Mouse (Mus musculus) layer of hippocampus, adult 18-20 months (tissue): ENCODE measurements around the gene Degs1. TPM values are rescaled to one million over a fixed set of nuclear protein-coding genes. Genes with fewer than 3 reads are reported as not detected.

Experiments
- DNase-seq, 2 experiments: peaks; one replicate each; pipeline ENCODE4 v3.0.0; 2022; ENCODE audit warnings: low spot score in 2 of 2
- total RNA-seq, 2 experiments: library from RNA; stranded (reverse); gene quantifications; 2 replicates each; pipeline ENCODE4 v1.2.3; 2021

Gene Degs1
- total RNA-seq, 2 experiments from 2014 or later, result 68.8 to 68.9 TPM

DNA sequence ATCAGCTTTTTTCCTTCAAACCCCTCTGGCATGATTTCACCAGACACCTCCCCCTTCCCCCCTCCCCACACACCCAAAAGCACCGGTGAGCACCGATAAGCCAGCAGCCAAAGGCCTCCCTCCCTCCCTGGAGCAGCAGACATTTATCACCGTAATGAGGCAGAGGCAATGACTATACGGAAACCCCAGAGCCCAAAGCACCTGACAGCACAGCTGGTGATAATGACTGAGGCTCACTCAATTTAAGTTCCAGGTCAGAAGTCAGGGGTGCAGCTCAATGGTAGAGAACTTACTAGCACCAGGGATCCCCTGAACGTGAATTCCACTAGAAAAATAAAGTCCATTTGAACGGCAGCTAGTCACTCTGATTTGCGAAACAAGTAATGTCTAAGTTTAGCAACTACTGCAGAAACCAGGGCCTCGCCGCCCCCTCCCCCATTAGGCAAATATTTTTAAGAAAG is 1.3 kb downstream of the Degs1 start:
- DNase-seq, result no peak

DNA sequence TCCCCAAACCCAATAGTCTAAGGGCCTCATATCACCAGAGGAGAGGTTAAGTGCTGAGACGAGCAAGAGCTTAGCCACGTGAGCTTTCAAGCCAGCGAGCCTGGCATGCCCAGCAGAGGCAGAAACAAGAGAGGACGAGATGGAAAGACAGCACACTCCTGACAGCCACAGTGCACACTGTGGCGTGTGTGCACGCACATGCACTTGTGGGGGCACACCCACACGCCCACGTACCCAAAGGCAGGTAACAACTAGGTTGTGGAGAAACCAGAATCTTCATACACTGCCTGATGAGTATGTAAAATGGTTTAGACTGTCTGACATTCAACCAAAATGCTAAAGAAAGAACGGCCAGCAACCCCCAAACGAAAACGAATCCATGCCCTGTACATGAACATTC is 2.0 kb downstream of the Degs1 start:
- no peak for DNase-seq

DNA sequence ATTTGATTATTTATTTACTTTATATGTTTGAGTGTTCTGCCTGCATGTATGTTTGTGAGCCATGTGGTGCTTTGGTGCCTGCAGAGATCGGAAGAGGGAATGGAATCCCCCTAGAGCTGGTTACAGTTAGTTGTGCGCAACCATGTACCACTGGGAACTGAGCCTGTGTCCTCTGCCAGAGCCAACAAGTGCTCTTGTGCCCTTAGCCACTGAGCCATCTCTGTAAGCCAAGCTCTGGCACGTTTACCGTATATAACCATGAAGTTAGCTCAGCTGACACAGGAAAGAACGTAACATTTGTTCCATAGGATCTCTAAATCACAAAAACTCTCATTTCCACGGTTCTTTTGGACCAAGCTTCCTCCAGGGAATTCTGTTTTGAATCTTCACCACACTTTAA is 2.6 kb downstream of the Degs1 start:
- no peak for DNase-seq

DNA sequence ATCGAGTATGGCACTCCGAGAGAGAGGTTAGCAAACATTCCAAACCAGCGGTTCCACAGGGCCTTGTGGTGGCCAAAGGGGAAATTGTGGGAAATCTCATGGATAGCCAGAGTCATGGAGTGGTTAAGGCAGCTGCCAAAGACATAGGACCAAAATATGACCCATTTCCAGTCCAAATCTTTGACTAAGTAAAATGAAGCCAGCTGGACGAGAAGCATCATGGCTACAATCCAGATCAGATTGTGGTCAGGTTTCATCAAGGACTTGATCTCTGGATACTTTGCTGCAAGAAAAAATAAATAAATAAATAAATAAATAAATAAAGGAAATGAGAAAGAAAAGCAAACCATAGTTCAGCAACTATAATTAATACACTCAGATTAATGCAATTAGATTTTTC is 3.2 kb downstream of the Degs1 start:
- no peak for DNase-seq

DNA sequence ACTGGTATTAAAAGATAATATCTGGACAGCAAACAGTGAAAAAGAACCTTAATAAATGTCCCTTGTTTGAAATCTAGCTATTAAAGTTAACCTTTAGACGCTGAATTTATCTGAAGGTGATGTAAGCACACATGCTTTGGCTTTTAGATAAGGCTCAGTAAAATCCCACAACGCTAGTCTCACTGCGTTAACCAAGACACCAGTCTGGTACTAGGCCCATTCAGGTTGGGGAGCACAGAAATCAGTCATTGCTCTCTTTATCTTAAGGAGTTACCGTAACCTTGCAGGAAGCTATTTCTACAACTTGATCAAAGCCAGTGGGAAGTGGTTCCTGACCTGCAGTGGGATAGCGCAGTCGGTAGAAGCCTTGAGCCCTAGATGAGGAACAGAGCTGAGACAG is 7.5 kb downstream of the Degs1 start:
- DNase-seq, result no peak

DNA sequence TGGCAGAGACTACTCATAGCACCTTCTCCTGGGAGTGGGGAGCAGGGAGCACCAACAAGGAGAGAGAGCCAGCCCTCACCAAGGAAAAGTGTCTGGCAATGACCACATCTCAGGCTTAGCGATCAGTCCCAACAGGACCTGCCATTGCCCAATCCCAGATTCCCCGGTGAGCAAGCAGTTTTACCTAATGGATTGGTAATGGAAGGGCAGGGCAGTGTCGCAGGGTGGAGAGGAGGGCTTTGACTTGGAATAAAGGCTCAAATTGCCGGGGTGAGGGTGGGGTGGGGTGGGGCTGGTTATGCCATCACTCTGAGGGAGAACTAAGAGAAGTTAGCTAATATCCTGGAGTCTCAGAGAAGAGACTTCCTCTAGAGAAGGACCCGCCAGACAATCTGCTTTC is 11.0 kb downstream of the Degs1 start:
- DNase-seq, result no peak

DNA sequence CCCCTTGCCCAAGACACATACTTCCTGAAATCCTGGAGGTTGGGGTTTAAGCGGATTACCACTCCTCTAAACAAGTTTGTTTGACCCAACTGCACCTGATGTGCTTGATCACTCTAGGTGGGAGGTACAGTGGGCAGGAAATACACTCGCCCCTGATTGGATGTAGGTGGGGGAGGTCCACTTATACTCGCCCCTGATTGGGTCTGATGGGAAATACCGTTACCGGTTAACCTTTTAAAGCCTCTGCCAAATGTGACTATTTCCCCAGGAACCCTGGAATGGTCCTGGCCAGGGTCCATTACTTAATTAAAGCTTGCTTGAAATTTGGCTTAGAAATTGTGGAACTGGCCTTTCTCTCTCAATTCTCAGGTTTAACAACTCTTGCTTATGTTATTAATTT is 11.5 kb downstream of the Degs1 start:
- DNase-seq, result no peak

DNA sequence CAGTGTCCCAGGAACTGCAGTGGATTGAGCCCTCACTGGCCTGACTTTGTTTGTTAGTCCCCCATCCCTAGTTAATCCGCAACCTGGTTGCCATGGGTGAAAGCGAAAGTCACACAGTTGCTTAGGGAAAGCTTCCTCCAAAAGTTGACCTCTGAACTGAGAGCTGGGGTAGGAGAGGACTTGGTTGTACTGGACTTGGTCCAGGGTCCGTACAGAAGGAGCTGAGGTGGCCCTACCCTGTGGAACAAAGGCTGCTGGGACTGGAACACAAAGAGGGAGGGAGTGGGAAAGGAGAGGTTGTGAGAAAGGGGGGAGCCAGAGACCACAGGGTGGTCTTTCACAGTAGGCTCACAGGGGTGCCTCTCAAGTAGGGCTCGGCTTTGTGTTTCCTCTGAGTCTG is 14.3 kb downstream of the Degs1 start:
- no peak for DNase-seq

DNA sequence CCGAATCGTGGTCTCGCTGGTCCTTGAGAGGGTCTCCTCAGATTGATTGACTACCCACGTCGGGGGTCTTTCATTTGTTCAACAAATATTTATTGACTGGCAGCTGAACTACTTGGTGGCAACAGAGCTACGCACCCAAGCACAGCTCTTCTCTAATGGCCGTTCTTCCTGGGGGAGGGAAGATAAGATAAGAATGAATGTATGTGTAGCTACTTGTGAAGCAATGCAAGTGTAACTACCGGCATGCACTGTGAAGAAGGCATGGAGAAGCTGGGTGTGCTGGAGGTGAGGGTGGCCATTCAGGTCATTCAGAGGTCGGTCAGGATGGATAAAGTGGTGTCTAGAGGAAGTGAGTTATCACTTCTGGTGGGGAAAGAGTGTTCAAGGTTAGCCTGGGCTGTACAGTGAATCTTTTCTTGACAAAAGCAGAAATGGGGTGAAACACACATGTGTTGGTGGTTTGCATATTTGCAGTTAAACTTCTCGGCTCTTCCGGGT is 16.5 kb downstream of the Degs1 start:
- no peak for DNase-seq

DNA sequence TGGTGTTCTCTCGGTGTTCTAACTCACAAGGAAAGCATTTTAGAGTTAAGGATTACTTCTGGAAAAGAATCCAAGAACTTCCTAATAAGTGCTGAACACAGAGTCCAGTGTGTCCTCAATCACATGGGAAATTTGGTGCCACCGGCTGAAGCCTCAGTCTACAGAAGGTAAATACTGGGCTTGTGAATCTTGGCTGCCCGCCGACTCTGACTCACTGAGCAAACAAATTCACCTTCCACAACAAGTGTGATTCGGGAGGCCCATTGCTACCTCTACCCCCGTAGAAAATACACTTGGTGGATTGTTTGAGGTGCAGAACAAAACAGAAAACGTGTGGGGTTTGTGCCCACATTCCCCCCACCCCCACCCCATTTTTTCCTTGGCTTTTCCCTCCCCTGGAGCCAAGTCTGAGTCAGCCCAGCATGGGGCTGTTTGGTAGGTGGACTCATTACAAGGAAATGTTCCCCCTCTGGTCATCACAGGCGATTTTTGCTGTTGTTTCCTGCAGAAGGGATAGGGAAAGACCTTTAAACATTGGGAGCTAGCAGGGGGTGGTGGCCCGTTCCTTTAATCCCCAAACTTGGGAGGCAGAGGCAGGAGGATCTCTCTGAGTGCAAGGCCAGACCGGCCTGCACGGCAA is 26.4 kb downstream of the Degs1 start:
- no peak for DNase-seq

DNA sequence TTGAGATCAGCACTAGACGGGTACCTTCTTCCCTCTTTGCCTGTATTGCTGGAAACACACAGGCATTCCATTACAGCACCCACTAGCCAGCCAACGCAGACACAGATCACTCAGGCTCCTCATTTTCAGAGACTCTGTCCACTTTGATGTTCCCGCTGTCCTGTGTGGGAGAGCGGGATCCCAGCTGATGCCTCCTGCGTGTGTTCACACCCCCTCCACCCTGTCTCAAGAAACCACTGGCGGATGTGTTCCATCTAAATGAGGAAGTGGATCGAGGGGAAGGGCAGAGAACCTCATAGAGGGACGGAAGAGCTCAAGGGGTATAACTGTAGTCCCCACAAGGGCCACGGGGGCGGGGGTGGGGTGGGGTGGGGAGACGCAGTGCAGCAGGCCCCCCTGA is 27.6 kb downstream of the Degs1 start:
- DNase-seq, result no peak

DNA sequence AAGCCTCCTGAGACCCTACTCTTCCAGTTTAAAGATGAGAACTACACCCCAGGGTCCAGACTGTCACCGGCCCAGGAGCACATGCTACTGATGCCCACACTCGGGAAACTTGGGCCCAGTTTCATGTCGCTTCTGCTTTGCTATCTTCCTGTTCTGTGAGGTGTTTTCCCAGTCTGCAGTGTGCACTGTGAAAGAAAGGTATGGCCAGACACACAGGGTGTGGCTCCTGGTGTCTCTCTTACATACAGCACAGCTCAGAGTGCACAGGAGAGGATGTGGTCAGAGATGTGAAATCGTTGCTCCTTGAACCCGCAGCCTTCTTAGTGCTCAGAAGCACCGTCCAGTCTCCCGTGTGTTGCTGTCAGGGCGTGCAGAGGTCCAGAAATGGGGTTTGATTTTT is 28.0 kb downstream of the Degs1 start:
- DNase-seq, result no peak

DNA sequence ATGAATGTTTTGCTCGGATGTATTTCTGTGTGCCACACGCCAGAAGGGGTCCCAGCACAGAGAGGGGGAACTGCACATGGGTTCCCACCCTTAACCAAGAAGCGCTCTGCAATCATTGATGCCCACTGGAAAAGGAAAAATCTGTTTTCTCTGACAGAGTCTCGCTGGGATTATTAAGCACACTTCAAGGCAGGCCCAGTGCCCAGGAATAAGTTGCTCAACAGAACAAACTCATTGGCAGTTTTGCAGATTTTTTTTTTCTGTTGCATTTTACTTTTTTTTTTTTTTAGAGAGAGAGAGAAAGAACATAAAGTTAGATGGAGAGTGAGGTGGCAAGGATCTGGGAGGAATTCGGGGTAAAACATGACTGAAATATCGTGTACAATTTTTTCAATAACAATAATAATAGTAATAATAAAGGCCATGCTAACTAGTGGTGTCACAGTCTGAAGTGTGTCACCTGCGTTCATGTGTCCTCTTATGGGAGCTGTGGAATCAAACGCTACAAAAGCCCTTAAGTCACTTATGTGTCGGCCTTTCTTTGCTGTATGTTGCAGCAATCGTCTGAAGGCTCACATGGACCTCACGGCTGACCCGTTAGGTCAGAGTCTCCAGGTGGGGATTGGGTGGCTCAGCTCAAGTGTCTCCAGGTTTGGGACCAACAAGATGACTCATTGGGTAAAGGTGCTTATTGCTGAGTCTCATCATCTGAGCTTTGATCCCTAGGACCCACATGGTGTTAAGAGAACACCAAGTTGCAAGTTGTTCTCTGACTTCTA is 28.7 kb downstream of the Degs1 start:
- DNase-seq, result no peak

DNA sequence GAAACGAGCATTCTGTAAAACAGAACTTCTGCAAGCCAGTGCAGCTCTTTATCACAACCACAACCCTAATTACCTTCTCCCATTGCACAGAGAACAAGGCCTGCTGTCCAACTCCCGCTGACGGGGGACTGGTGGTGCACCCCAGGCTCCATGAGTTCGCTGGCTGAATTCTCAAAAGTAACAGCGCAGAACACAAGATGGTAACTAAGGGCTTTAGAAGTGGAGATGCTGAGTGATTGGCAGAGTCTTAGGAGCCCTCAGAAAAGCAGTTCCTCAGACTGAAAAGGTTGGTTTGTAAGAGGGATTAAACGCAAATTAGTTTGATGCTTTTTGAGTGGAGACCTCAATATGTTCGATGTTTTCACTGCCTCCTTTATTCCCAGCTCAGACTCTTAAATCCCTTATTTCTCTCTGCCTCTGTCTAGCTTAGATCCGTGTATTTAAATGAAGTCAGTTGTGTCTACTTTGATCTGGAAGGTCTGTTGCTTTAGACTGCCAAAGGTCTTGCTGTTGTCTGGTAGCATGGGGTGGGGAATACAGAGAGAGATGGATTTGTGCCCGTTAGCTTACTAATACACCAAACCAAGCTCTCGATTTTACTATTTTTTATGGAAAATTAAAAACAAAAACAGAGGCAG is 30.0 kb downstream of the Degs1 start:
- DNase-seq, result no peak

DNA sequence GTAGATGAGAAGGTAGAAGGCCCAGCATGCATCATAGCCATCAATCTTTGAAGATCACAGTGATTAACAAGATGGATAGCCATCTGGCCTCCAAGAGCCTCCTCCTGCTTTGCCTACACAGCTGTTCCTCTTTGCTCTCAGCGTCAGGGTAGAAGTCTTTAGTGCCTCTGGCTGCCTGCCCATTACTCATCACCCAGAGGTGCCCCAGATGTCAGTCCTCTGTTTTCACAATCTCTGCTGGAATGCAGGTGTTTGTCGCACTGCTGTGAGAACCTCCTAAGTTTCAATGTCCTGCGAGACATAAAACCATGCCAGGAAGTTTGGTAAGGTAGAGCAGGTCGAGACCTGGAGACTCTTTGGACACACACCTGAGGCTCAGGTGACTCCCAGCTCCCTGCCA is 31.9 kb downstream of the Degs1 start:
- DNase-seq, result no peak

DNA sequence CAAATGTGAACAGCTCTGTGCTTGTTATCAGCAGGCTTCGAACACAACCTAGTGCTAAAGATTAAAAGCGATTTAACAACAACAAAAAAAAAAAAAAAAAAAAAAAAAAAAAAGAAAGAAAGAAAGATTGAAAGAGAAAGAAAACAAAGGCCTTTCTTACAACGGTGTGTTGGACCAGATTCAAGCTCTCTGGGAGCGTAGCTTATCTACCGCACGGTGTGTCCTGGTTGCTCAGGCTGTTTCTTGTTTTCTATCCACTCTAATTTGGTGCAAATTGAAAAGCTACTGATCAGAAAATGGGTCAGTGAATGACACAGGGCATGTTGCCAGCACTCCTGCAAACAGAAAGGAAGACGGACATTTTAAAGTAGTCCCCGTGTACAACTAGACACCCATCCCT is 33.3 kb downstream of the Degs1 start:
- DNase-seq, result no peak

DNA sequence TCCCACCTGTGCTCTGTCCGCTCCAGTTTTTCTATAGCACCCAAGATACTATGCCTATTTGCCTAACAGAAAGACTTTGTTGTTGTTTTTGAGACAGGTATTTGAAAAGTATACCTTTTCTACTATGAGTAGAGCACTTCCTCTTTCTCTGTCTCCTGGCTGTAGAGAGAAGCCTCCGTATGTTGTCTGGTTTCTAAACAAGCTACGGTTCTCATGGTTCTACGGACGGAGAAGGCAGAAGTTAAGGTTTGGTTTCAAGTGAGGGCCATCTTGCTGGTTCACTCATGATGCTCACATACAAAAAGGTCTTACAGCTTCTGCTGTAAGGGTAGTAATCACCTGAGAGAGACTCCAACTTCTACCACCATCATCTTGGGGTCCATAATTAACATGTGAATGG is 37.6 kb downstream of the Degs1 start:
- DNase-seq, result no peak

DNA sequence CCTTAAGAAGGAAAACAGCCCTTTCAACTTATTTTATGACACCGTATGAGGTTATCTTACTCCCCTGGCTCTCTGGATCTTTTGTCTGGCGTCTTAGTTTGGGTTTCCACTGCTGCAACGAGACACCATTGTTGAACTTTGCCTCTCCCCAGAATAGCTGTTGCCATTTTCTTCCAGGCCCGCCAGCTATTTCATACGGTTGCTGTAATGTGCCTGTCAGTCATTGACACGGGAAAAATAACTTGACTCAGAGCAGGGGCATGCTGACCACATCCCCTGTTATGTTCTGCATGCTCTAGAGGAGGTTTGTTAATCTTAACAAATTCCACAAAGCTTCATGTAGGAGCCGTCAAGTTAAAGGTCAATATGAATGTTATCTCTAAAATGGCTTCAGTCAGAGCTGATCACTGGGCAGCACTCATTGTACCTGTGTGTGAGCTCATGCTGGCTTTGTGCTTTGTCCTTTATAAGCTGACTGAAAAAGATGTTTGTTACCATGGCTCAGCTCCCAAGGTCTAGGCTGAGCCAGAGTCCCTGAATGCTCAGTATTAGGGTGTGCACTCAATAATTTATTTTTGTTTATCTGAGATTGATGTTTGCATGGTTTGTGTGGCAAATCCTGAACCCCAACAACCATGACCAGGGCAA is 44.4 kb downstream of the Degs1 start:
- no peak for DNase-seq

DNA sequence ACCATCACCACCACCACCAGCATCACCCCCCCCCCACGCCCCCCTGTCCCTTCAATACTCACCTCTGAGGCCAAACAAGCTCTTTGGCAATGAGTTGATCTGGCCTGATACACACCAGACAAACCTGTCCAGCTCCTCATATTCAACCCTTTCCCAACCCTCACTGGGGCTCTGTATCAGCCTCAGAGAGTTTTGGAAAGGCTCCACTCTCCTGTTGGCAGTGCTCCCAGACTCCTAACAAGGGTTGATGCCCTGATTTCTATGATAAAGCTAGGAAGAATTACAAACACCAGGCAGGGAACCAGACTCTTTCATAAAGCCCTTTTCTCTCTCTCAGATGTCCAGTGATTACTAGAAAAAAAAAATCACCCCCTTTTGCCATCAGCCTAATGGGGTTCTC is 45.2 kb downstream of the Degs1 start:
- DNase-seq, result peak in 1 of 2 experiments; percentile 68

DNA sequence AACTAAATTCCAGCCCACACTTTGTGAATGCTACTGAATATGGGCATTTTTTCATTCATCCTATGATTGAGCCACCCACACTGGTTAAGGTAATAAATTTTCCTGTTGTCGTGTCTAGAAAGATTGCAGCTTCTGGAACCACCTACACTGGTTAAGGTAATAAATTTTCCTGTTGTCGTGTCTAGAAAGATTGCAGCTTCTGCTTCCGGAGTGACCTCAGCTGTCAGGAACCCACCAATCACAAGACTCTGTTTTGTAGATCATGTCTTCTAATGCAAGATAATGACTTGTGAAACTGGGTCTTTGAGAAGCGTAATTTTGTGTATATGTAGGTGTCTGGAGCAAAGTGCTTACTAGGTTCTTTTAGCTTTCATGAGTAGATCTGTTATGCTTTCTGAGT is 47.4 kb downstream of the Degs1 start:
- no peak for DNase-seq

DNA sequence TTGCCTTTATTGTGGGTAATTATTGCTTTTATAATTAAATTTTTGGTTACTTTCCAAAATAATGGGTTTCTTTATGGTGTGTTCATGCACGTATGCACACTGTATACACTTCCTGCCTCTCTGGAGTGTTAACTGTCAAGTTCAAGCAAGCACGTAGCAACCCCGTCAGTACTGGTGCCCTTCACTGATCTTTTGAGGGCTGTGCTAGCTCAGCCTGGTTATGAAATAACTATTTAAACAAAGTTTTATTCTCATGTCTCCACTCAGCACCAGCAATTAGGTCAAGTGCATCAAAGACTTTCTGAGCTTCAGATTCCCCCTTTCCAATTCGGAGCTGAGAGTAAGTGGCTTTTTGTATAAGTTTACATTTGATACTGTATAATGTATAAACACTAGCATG is 53.2 kb downstream of the Degs1 start:
- no peak for DNase-seq
